Mouse (Mus musculus): ENCODE measurements around the gene Ms4a4d.
"Not testable (repeated sequence)": the region's sequence is repeated elsewhere in the genome, so short reads cannot be mapped to it uniquely, and the experiment has no call there.

Gene Ms4a4d

GRCm38 (mm10) chr19:11536593-11536992 lies at the start of gene Ms4a4d:
Gene Ms4a4d, plus strand, starts transcription at chr19:11536801.
- no peak for DNase-seq (ENCODE audit: low spot score in 2 of 2)

- no peak for DNase-seq (ENCODE audit: low spot score in 2 of 2)
Measured at GRCm38 (mm10) chr19:11491406-11492189, 45.0 kb upstream of the Ms4a4d start.

- no peak for DNase-seq (ENCODE audit: low spot score in 2 of 2)
Measured at GRCm38 (mm10) chr19:11492671-11493070, 43.9 kb upstream of the Ms4a4d start.

- DNase-seq (ENCODE audit: low spot score in 2 of 2): no peak
Measured at GRCm38 (mm10) chr19:11494519-11494918, 42.1 kb upstream of the Ms4a4d start.

GRCm38 (mm10) chr19:11496361-11496760 lies 40.2 kb upstream of the Ms4a4d start:
- no peak for DNase-seq (ENCODE audit: low spot score in 2 of 2)

GRCm38 (mm10) chr19:11497300-11497699 lies 39.3 kb upstream of the Ms4a4d start:
- not testable (repeated sequence) for DNase-seq (ENCODE audit: low spot score in 2 of 2)

GRCm38 (mm10) chr19:11500796-11501195 lies 35.8 kb upstream of the Ms4a4d start:
- DNase-seq (ENCODE audit: low spot score in 2 of 2): no peak

GRCm38 (mm10) chr19:11501326-11501725 lies 35.3 kb upstream of the Ms4a4d start:
- no peak for DNase-seq (ENCODE audit: low spot score in 2 of 2)

- no peak for DNase-seq (ENCODE audit: low spot score in 2 of 2)
Measured at GRCm38 (mm10) chr19:11504857-11505256, 31.7 kb upstream of the Ms4a4d start.

- DNase-seq (ENCODE audit: low spot score in 2 of 2): no peak
Measured at GRCm38 (mm10) chr19:11513458-11513857, 23.1 kb upstream of the Ms4a4d start.

- DNase-seq (ENCODE audit: low spot score in 2 of 2): no peak
Measured at GRCm38 (mm10) chr19:11516246-11516645, 20.4 kb upstream of the Ms4a4d start, which contains the start of gene Ms4a6b. Gene Ms4a6b, plus strand, starts transcription at chr19:11516512.

GRCm38 (mm10) chr19:11516845-11517244 lies 19.8 kb upstream of the Ms4a4d start:
- DNase-seq (ENCODE audit: low spot score in 2 of 2): peak; percentile 45 to 54

GRCm38 (mm10) chr19:11517373-11517772 lies 19.2 kb upstream of the Ms4a4d start:
- DNase-seq (ENCODE audit: low spot score in 2 of 2): not testable (repeated sequence)

- not testable (repeated sequence) for DNase-seq (ENCODE audit: low spot score in 2 of 2)
Measured at GRCm38 (mm10) chr19:11518356-11518755, 18.2 kb upstream of the Ms4a4d start.

GRCm38 (mm10) chr19:11520146-11520545 lies 16.5 kb upstream of the Ms4a4d start:
- DNase-seq (ENCODE audit: low spot score in 2 of 2): no peak

GRCm38 (mm10) chr19:11533421-11533820 lies 3.2 kb upstream of the Ms4a4d start:
- DNase-seq (ENCODE audit: low spot score in 2 of 2): no peak

- no peak for DNase-seq (ENCODE audit: low spot score in 2 of 2)
Measured at GRCm38 (mm10) chr19:11533888-11534445, 2.6 kb upstream of the Ms4a4d start.

GRCm38 (mm10) chr19:11537336-11537735 lies 735 bp downstream of the Ms4a4d start:
- DNase-seq (ENCODE audit: low spot score in 2 of 2): no peak

- peak in 1 of 2 experiments; percentile 40 for DNase-seq (ENCODE audit: low spot score in 2 of 2)
Measured at GRCm38 (mm10) chr19:11540166-11540821, 3.7 kb downstream of the Ms4a4d start.

- not testable (repeated sequence) for DNase-seq (ENCODE audit: low spot score in 2 of 2)
Measured at GRCm38 (mm10) chr19:11544383-11544782, 7.8 kb downstream of the Ms4a4d start.

GRCm38 (mm10) chr19:11547911-11548310 lies 11.3 kb downstream of the Ms4a4d start:
- peak; percentile 67 to 69 for DNase-seq (ENCODE audit: low spot score in 2 of 2)

GRCm38 (mm10) chr19:11554726-11555125 lies 18.1 kb downstream of the Ms4a4d start:
- DNase-seq (ENCODE audit: low spot score in 2 of 2): no peak

- DNase-seq (ENCODE audit: low spot score in 2 of 2): not testable (repeated sequence)
Measured at GRCm38 (mm10) chr19:11559560-11559959, 23.0 kb downstream of the Ms4a4d start.
